Mouse (Mus musculus) neural tube, embryonic 14.5 days (tissue): Measurements from ENCODE around the gene Ttc28. TPM values are rescaled to one million over a fixed set of nuclear protein-coding genes. Genes with fewer than 3 reads are reported as not detected.
A peak's percentile ranks its signal among the peaks of the same experiment; 100 is the strongest.

Source experiments
- ATAC-seq: fragments of 200-750 bp; cut with Nextera tagmentation; 2 replicates; pipeline ENCODE4 v1.8.0; 2017; ENCODE audit warnings: low read depth, mild to moderate bottlenecking, moderate TSS enrichment, moderate library complexity
- H3K27ac ChIP-seq: fragments of 300-500 bp; sonication (generic); 2 replicates; pipeline ENCODE4 v1.5.1; 2014; ENCODE audit warnings: low read depth, mild to moderate bottlenecking, control low read depth, low read length, moderate library complexity, mixed read lengths
- H3K27me3 ChIP-seq: fragments of 300-500 bp; sonication (generic); 2 replicates; pipeline ENCODE4 v1.6.1; 2014; ENCODE audit warnings: low read length; ENCODE audit not compliant: control insufficient read depth, insufficient read depth
- H3K36me3 ChIP-seq: fragments of 300-500 bp; sonication (generic); 2 replicates; pipeline ENCODE4 v1.6.1; 2014; ENCODE audit warnings: low read length, mixed read lengths; ENCODE audit not compliant: control insufficient read depth, insufficient read depth
- H3K4me1 ChIP-seq: fragments of 300-500 bp; sonication (generic); 2 replicates; pipeline ENCODE4 v1.6.1; 2014; ENCODE audit warnings: low read length; ENCODE audit not compliant: control insufficient read depth, insufficient read depth
- H3K4me2 ChIP-seq: fragments of 300-500 bp; sonication (generic); 2 replicates; pipeline ENCODE4 v1.6.1; 2014; ENCODE audit warnings: mild to moderate bottlenecking, low read depth, low read length, control low read depth
- H3K4me3 ChIP-seq: fragments of 300-500 bp; sonication (generic); 2 replicates; pipeline ENCODE4 v1.5.1; 2014; ENCODE audit warnings: low read depth, low read length, control low read depth, mixed read lengths
- H3K9ac ChIP-seq: fragments of 300-500 bp; sonication (generic); replicated peaks from 2 replicates; pipeline ENCODE4 v1.6.1; 2014; ENCODE audit warnings: low read depth, mild to moderate bottlenecking, control low read depth, low read length, mixed read lengths
- H3K9me3 ChIP-seq: fragments of 300-500 bp; sonication (generic); 2 replicates; pipeline ENCODE4 v1.6.1; 2016; ENCODE audit warnings: low read length; ENCODE audit not compliant: control insufficient read depth
- WGBS: fragments of 180-500 bp; shearing (Covaris S2); extraction: QIAGEN DNeasy Blood & Tissue Kit; methylation state at CpG from one replicate; pipeline ENCODE4 v1.1.7; 2014; 5-methylcytosine and 5-hydroxymethylcytosine counted together
- polyA plus RNA-seq: library from polyadenylated mRNA; unstranded; fragments of >200 nt; fragmentation: Nextera tagmentation; extraction: Ambion mirVana; gene quantifications from 2 replicates; pipeline ENCODE4 v1.2.1, GENCODE M21; 2014

Ttc28 gene
- polyA plus RNA-seq, 1 experiment from 2014 or later: 37.6 TPM

- Histone ChIP-seq H3K27ac (no peak overlapping the region), H3K4me2 (no peak overlapping the region), H3K36me3 (no peaks in the 10 kb centered on the region), H3K9ac (no peak overlapping the region), H3K4me1 (peaks cover 13% of the 10 kb centered on the region), H3K9me3 (no peaks in the 10 kb centered on the region), H3K27me3 (no peaks in the 10 kb centered on the region), H3K4me3 (no peak overlapping the region)
- WGBS: 70% methylated on average over 3 of the region's 3 CpGs
- ATAC-seq: no peak
These were observed 184.4 kb downstream of the Ttc28 start for GRCm38 (mm10) chr5:111063991-111064390.

DNA sequence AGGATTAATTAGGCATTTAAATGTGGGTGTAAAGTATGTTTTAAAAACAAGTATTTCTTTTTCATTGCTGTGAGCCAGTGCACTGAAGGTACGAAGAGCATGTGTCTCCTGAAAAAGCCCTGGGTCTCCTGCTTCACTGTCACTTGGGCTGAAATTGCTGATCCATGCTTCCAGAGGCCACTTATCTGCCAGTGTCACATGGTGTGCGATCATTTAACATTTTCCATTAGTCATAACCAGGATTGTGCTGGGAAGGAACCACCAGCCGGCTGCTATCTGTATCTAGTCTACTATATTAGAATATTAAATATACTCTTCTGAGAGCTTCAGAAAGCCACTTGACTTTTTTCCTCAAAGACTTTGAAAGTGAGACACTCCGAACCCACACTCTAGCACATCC lies 186.2 kb downstream of the Ttc28 start:
- no peak overlapping the region for H3K9ac ChIP-seq
- WGBS: 64% methylated on average over 4 of the region's 4 CpGs
- no peaks in the 10 kb centered on the region for H3K27me3 ChIP-seq
- no peak for ATAC-seq
- H3K4me3 ChIP-seq: no peak overlapping the region
- peaks cover 18% of the 10 kb centered on the region for H3K4me1 ChIP-seq
- no peaks in the 10 kb centered on the region for H3K36me3 ChIP-seq
- H3K4me2 ChIP-seq: no peak overlapping the region
- no peaks in the 10 kb centered on the region for H3K9me3 ChIP-seq
- H3K27ac ChIP-seq: no peak overlapping the region

DNA sequence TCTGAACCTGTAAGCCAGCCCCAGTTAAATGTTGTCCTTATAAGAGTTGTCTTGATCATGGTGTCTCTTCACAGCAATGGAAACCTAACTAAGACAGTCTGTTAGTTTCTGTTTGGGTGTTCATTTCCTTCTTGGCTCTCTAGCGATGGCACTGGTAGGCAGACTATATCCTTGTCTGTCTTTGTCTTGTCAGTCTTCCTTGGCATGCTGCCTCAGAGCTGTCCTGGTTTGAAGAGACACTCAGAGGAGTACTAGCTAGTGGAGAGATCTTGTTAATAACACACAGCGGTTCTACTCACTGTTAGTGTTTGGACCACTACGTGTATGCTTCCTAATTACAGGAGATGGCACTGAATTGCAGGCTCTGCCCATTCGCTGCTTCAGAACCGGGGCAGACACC lies 189.9 kb downstream of the Ttc28 start:
- no peaks in the 10 kb centered on the region for H3K36me3 ChIP-seq
- H3K4me2 ChIP-seq: no peak overlapping the region
- ATAC-seq: no peak
- peaks cover 33% of the 10 kb centered on the region for H3K4me1 ChIP-seq
- H3K27me3 ChIP-seq: no peaks in the 10 kb centered on the region
- WGBS: 77% methylated on average over 5 of the region's 5 CpGs
- no peak overlapping the region for H3K4me3 ChIP-seq
- H3K27ac ChIP-seq: no peak overlapping the region
- H3K9me3 ChIP-seq: no peaks in the 10 kb centered on the region
- H3K9ac ChIP-seq: no peak overlapping the region

GRCm38 (mm10) chr5:111069931-111070330 lies 190.3 kb downstream of the Ttc28 start:
- H3K4me3 ChIP-seq: no peak overlapping the region
- no peak for ATAC-seq
- H3K9ac ChIP-seq: no peak overlapping the region
- no peaks in the 10 kb centered on the region for H3K9me3 ChIP-seq
- H3K36me3 ChIP-seq: no peaks in the 10 kb centered on the region
- no peak overlapping the region for H3K4me2 ChIP-seq
- H3K4me1 ChIP-seq: peaks cover 37% of the 10 kb centered on the region
- H3K27ac ChIP-seq: no peak overlapping the region
- WGBS: 72% methylated on average over 5 of the region's 5 CpGs
- H3K27me3 ChIP-seq: no peaks in the 10 kb centered on the region

- Histone ChIP-seq H3K4me2 (no peak overlapping the region), H3K27ac (no peak overlapping the region), H3K4me1 (peaks cover 40% of the 10 kb centered on the region), H3K4me3 (no peak overlapping the region), H3K9ac (no peak overlapping the region), H3K36me3 (no peaks in the 10 kb centered on the region), H3K9me3 (no peaks in the 10 kb centered on the region), H3K27me3 (no peaks in the 10 kb centered on the region)
- no peak for ATAC-seq
- 86% methylated on average over 6 of the region's 6 CpGs for WGBS
These were observed 190.8 kb downstream of the Ttc28 start for GRCm38 (mm10) chr5:111070361-111070760.

GRCm38 (mm10) chr5:111073316-111073736 lies 193.7 kb downstream of the Ttc28 start:
- 0 out of 2 replicates have a peak, but pooled peaks have one; percentile 56 for ATAC-seq

GRCm38 (mm10) chr5:111074050-111074449 lies 194.4 kb downstream of the Ttc28 start:
- H3K4me2 ChIP-seq: no peak overlapping the region
- no peak overlapping the region for H3K4me3 ChIP-seq
- 30% methylated on average over 7 of the region's 7 CpGs for WGBS
- no peak overlapping the region for H3K9ac ChIP-seq
- peaks cover 28% of the 10 kb centered on the region for H3K4me1 ChIP-seq
- ATAC-seq: no peak
- no peaks in the 10 kb centered on the region for H3K9me3 ChIP-seq
- no peaks in the 10 kb centered on the region for H3K27me3 ChIP-seq
- H3K27ac ChIP-seq: no peak overlapping the region
- H3K36me3 ChIP-seq: no peaks in the 10 kb centered on the region

More at GRCm38 (mm10) chr5:111073316-111073736, 193.7 kb downstream of the Ttc28 start:
- Histone ChIP-seq H3K9ac (no peak overlapping the region), H3K9me3 (no peaks in the 10 kb centered on the region), H3K4me1 (peaks cover 28% of the 10 kb centered on the region), H3K4me2 (no peak overlapping the region), H3K27ac (peak overlapping the region; percentile 45; the same call in 1 of the 2 replicates), H3K36me3 (no peaks in the 10 kb centered on the region), H3K4me3 (no peak overlapping the region), H3K27me3 (no peaks in the 10 kb centered on the region)
- 30% methylated on average over 6 of the region's 6 CpGs for whole genome bisulfite sequencing

- Histone ChIP-seq H3K36me3 (no peaks in the 10 kb centered on the region), H3K4me1 (peaks cover 22% of the 10 kb centered on the region), H3K27me3 (no peaks in the 10 kb centered on the region), H3K9me3 (no peaks in the 10 kb centered on the region), H3K9ac (no peak overlapping the region), H3K4me2 (no peak overlapping the region), H3K4me3 (no peak overlapping the region), H3K27ac (no peak overlapping the region)
- WGBS: 72% methylated on average over 5 of the region's 5 CpGs
- no peak for ATAC-seq
These were observed 196.2 kb downstream of the Ttc28 start for GRCm38 (mm10) chr5:111075841-111076240.

- Histone ChIP-seq H3K36me3 (no peaks in the 10 kb centered on the region), H3K4me1 (peaks cover 22% of the 10 kb centered on the region), H3K4me3 (no peak overlapping the region), H3K9ac (no peak overlapping the region), H3K27me3 (no peaks in the 10 kb centered on the region), H3K4me2 (no peak overlapping the region), H3K27ac (no peak overlapping the region), H3K9me3 (no peaks in the 10 kb centered on the region)
- 81% methylated on average over 9 of the region's 9 CpGs for WGBS
- no peak for ATAC-seq
These were observed 197.7 kb downstream of the Ttc28 start for GRCm38 (mm10) chr5:111077261-111077660.
